Mouse (Mus musculus) lung, adult 18-20 months (tissue): Measurements from ENCODE around the gene Nectin2.
"Not testable (repeated sequence)": the region's sequence is repeated elsewhere in the genome, so short reads cannot be mapped to it uniquely, and the experiment has no call there.

Experiments used
- DNase-seq, 2 experiments: peaks; one replicate each; pipeline ENCODE4 v3.0.0; 2022; ENCODE audit warnings: mixed read lengths in 2 of 2

The Nectin2 gene

DNA sequence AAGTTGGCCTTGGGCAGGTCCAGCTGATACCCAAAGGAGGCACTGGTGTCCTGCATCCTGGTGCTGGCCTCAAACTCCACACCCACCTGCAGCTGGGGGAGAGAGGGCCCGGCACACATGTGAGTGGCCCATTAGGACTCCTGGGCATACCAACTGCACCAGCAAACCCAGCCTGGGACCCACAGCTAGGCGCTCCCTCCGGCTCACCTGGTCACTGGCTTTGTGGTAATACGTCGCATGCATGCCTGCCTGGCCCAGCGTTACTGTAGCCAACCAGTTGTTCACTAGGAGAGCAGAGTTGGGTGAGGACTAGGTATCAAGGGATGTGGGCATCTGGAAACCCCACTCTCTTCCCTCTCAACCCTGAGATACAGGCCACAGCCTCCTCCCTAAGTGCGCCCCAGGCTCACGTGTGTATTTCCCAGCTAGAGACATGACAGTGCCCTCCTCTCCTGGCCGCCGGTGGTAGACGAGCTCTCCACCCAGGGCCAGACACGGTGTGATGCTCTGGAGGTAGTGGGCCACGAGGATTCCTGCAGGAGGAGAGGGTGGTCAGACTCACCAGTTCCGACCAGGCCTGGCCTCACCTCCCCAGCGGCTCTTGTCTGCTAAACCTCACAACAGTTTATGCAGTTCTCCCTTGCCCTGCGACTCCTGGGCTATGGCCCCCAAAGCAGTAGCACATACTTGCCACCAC lies 47.3 kb downstream of the Nectin2 start:
- DNase-seq, result no peak

DNA sequence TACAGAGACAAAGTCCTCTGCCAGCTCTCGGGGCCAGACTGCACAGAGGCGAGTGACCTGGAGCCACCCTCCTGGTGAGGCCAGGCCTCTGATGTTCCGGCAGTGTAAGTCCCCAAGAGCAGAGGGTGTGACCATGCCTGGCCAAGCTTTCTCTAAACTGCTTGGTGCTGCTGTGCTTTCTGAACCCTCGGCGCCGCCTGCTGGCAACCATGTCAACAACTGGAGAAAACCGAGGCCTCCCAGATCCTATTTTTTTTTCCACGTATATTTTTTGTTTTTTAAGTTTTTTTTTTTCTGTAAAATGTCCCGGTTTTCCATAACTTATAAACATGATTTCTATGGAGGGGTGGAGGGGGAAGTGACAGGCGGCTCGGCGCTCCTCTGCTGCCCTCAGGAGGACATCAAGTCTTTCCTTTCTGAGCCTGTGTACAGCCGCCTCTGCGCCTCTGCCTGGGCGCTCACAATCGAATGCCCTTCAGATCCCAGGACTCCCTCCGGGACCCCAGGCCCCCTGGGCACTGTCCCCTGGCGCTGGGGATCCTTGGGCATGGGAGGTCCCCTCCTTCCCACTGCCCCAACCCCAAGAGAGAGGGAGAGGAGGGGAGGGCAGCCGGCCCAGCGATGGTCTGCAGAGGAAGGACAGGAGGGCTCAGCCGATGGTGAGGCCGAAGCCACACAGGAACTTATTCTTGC lies 49.1 kb downstream of the Nectin2 start:
- peak; percentile 75 to 82 for DNase-seq

- DNase-seq, result no peak
Observed at GRCm38 (mm10) chr7:19700299-19701068, 49.8 kb downstream of the Nectin2 start.

DNA sequence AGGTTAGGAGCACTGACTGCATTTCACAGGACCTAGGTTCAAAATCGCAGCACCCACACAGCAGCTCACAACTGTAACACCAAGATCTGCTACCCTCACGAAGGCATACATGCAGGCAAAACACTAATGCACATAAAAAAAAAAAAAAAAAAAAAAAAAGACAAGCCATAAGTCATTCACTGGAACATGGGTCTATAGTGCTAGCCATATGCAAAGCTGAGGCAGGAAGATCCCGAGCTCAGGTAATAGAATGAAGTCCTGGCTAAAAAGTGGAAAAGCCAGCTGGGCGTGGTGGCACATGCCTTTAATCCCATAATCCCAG lies 50.5 kb downstream of the Nectin2 start:
- DNase-seq, result no peak

- peak; percentile 65 to 70 for DNase-seq
Observed at GRCm38 (mm10) chr7:19698907-19699826, 51.1 kb downstream of the Nectin2 start, which contains the start of gene Apoe. Gene Apoe (minus strand): TSS chr7:19699188.

DNA sequence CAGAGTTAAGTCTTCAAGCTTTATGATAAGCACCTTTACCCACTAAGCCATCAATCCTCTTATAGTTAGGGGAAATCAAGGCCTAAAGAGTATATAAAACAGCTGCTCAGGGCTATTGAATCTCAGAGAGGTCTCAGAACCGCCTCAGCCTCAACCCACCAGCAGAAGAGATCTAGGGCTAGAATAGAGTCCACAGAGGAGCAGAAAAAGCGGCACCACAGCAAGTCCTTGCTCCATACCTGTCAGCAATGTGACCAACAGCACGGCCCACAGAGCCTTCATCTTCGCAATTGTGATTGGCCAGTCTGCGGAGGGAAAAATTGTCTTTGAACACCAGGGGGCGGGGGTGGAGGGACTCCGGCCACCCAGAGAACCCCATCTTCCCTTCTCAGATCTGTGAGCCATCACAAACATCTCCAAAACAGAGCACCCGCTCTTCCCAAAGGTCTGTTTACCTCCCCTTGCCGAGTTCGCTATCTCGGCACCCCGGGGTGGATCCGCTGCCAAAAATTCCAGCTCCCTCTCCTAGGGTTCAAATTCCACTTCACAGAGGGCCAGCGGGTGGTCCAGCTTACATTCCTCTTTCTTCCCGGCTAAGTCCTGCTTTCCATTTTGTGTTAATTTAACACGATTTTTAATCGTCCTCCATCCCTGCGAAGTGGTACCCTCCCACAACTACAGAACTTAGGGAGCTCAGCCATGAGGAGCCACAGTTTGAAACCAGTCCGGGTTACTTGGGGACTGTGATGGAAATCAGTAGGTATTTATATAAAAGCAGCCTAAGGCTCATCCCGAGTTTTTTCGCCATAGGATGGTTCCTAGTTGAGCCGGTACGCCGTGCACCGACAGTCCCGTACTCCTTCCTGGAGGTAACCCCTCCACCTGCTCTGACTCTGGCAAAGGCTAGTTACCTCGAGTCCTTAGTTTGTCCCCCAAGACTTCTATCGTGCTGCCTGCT lies 52.1 kb downstream of the Nectin2 start:
- DNase-seq, result no peak

DNA sequence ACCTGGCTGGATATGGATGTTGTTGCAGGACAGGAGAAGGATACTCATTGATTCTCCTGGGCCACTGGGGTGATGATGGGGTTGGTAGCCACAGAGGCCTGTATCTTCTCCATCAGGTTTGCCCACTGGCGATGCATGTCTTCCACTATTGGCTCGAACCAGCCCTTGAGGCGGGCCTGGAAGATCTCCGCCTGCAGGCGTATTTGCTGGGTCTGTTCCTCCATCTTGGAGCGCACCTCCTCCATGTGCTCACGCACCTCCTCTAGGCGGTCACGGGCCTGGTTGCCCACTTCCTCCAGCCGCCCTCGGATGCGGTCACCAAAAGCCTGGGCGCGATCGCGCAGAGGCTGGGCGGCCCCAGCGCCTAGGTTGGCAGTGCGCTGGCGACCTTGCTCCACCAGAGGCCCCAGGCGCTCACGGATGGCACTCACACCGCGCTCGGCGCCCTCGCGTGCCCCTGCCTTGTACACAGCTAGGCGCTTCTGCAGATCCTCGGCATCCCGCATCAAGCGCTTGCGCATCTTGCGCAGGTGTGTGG lies 53.9 kb downstream of the Nectin2 start:
- no peak for DNase-seq

DNA sequence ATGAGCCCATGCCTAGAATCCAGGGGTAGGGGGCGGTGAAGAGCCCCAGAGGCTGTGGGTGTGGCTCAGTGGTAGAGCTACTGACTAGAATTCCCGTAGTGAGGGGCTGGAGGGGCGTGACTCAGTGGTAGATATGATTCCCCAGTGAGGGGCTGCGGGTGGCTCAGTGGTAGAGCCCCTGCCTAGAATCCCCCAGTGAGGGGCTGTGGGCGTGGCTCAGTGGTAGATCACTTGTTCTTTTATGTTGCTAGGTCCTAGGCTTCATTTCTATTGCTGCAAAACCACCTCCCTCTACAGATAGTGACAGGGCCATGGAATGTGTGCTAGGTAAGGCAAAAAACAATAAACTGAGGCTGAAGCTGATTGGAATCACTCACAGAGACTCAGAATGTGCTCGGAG lies 54.4 kb downstream of the Nectin2 start:
- DNase-seq, result no peak

GRCm38 (mm10) chr7:19695213-19695594 lies 55.1 kb downstream of the Nectin2 start:
- no peak for DNase-seq

DNA sequence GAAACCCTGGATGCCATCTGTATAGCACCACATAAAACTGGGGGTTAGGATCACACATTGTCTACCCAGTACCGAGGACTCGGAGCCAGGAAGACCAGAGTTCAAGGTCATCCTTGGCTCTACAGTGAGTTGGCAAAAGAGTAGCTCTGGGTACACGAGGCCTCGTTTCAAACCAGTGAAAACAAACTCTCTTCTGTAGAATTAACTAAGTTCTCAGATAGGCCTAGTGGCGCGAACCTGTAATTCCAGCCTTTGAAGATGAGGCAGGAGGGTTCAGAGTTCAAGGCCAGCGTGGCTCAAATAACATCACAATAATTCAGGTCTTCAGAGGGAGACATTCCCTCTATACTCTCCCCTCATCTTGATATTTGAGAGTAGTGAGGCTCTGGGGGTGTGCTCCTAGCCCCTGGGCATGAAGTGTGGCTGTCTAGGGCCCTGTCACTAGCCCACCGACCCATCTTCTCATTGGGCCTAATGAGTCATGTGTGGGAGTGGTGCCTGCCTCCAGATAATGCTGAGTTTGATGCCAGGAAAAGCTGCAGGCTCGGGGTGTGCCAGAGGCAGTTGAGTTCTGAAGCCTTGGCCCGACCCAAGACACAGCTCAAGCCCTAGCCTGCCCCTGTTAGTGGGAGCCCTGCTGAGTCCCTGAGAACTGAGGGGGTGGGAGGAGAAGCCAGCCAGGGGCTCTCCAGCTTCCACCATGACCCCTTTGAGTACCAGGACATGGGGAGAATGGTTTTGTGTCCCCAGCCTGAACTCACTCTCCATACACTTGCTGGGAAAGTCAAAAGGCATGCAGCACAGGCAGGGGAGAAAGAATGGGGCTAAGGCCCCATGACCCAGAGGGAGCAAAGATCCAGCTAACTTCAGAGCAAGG lies 55.7 kb downstream of the Nectin2 start:
- no peak for DNase-seq

DNA sequence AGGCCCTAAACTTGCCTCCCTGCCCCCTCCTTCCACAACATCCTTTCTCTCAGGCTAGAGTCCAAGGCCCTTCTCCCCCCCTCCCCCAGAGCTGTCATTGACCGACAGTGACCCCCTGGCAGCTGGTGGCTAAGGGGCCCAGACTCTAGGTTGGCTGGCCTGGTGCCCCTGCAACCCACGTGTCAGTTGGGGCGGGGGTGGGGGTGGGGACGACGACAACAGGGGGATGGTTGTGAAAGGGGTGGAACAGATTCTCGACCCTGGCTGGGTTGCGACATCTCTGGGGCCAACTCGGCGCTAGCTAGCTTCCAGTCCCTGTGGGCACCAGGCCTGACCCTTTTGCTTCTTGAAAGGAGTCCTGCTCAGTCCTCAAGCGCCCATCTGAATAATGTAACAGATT lies 56.9 kb downstream of the Nectin2 start:
- DNase-seq, result peak; percentile 71 to 75

- peak; percentile 78 to 86 for DNase-seq
Observed at GRCm38 (mm10) chr7:19691873-19692865, 58.1 kb downstream of the Nectin2 start, which contains the start of gene Apoc1. Gene Apoc1 (minus strand): TSS chr7:19692660.

- no peak for DNase-seq
Observed at GRCm38 (mm10) chr7:19691434-19691833, 58.8 kb downstream of the Nectin2 start.

DNA sequence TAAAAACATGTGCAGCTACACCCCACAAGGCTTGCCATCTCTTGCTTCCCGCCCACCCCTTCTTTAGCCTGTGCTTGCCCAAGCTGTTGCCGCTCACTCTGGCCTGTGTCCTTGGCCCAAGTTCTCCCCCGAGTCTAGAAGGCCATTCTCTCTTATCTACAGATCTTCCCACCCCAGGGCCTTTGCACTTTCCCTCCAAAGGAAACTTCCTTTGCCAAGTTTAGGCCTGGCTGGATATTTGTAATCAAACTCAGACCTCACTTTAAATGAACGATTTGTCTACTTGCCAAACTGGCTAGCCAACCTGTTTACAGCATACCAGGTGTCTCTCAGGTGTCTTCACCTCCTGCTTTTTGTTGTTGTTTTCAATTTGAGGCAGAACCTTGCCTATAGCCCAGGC lies 59.4 kb downstream of the Nectin2 start:
- no peak for DNase-seq

GRCm38 (mm10) chr7:19688611-19689010 lies 61.7 kb downstream of the Nectin2 start:
- DNase-seq, result no peak

DNA sequence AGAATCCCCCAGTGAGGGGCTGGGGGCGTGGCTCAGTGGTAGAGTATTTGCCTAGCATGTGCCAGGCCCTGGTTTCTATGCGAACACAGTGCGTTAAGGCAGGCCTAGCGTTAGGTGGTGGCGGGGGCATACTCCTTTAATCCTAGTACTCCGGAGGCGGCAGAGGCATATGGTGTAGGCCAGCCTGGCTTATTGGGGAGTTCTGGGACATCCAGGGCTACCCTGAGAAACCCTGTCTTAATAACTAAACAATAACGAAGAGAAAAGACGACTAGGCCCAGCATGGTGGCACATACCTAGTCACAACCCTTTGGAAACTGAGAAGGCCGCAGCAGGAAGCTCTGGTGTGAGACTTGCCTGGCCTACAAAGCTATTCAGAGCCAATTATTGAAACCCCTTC lies 62.2 kb downstream of the Nectin2 start:
- DNase-seq, result no peak

GRCm38 (mm10) chr7:19686927-19687583 lies 63.2 kb downstream of the Nectin2 start:
- DNase-seq, result not testable (repeated sequence)

DNA sequence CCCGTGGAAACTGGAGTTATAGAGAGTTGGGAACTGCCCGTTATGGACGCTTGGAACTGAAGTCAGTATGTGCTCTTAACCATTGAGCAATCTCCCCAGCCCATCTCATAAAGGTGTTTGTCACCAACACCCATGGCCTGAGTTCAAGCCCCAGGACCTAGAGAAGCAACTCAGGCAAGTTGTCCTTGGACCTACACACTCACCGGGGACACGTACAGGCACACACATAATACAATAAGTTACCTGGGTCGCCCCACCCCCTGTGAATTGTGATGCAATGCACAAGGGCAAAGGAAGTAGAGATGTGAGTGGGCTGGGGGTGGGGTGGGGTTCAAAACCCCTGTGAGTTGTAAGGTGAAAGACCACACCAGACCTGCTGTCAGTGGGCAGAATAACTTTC lies 63.8 kb downstream of the Nectin2 start:
- no peak for DNase-seq
